Mouse (Mus musculus): ENCODE data around the gene Hcn3. TPM values are rescaled to one million over a fixed set of nuclear protein-coding genes. Genes with fewer than 3 reads are reported as not detected.

Gene Hcn3
- polyA plus RNA-seq, 1 experiment from 2014 or later: 0.77 TPM

DNA sequence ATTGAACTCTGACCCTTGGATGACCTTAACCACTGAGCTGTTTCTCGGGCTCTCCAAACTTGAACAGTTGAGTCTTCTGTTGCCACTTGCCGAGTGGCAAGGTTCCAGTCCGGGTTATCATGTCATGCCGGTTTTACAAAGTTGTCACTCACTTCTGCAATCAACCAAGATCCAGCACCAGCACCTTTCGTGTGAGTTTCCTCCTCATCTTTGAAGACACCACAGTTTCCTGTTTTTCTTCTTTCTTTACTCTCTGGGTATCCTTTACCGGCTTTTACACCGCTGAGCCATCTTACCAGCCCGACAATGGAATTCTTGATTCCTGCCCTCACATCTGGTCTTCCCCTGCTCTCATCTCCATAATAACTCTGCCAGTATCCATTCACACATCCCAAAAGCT, 30.4 kb upstream of the Hcn3 start:
- Histone ChIP-seq H3K27ac (no peak overlapping the region), H3K9me3 (no peaks in the 10 kb centered on the region), H3K36me3 (peaks cover 9% of the 10 kb centered on the region), H3K4me3 (no peak overlapping the region), H3K27me3 (ENCODE audit: insufficient read depth, poor library complexity, severe bottlenecking) (peaks cover 23% of the 10 kb centered on the region; the same call in 1 of the 2 replicates), H3K4me1 (peaks cover 27% of the 10 kb centered on the region)
- 73% methylated on average over 8 of the region's 8 CpGs for WGBS
- no peak for DNase-seq (ENCODE audit: low spot score)

DNA sequence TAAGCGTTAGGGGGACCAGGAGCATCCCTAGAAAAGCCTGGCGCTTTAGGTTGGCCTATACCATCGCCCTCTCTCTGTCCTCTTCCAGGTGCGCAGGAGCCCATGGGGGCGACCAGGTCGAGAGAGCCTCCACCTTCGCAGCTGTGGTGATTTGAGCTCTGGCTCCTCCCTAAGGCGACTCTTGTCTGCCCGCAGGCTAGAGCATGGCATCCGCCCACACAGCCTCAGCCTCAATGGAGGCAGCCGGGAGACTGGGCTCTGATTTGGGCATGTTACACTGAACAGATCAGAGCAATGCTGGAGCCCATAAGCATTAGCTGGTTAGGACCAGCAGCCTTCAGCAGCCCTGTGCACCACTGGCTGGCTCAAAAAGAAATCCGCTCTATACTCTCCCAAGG, 28.5 kb upstream of the Hcn3 start:
- Histone ChIP-seq H3K27me3 (ENCODE audit: insufficient read depth, poor library complexity, severe bottlenecking) (peaks cover 23% of the 10 kb centered on the region; the same call in 1 of the 2 replicates), H3K36me3 (peaks cover 9% of the 10 kb centered on the region), H3K4me3 (no peak overlapping the region), H3K4me1 (peaks cover 46% of the 10 kb centered on the region), H3K9me3 (no peaks in the 10 kb centered on the region), H3K27ac (no peak overlapping the region)
- 61% methylated on average over 12 of the region's 12 CpGs for WGBS
- no peak for DNase-seq (ENCODE audit: low spot score)

- H3K27me3 ChIP-seq (ENCODE audit: insufficient read depth, poor library complexity, severe bottlenecking): peaks cover 23% of the 10 kb centered on the region; the same call in 1 of the 2 replicates
- no peak for DNase-seq (ENCODE audit: low spot score)
- peaks cover 52% of the 10 kb centered on the region for H3K4me1 ChIP-seq
- 0 out of 2 replicates have a peak overlapping the region, but pooled peaks have one; percentile 2 for H3K27ac ChIP-seq
- H3K36me3 ChIP-seq: peaks cover 9% of the 10 kb centered on the region
- H3K9me3 ChIP-seq: no peaks in the 10 kb centered on the region
- no peak overlapping the region for H3K4me3 ChIP-seq
- WGBS: 70% methylated on average over 18 of the region's 18 CpGs
Observed at GRCm38 (mm10) chr3:89187690-89188477, 27.9 kb upstream of the Hcn3 start.

- DNase-seq (ENCODE audit: low spot score): no peak
- peaks cover 12% of the 10 kb centered on the region for H3K36me3 ChIP-seq
- H3K9me3 ChIP-seq: no peaks in the 10 kb centered on the region
- peak overlapping the region; percentile 2; the same call in 1 of the 2 replicates for H3K27ac ChIP-seq
- WGBS: 41% methylated on average over 23 of the region's 23 CpGs
- H3K4me3 ChIP-seq: peak overlapping the region; percentile 15; the same call in 1 of the 2 replicates
- H3K27me3 ChIP-seq (ENCODE audit: insufficient read depth, poor library complexity, severe bottlenecking): peaks cover 23% of the 10 kb centered on the region; the same call in 1 of the 2 replicates
- H3K4me1 ChIP-seq: peaks cover 57% of the 10 kb centered on the region
Observed at GRCm38 (mm10) chr3:89187197-89187596, 27.2 kb upstream of the Hcn3 start.

DNA sequence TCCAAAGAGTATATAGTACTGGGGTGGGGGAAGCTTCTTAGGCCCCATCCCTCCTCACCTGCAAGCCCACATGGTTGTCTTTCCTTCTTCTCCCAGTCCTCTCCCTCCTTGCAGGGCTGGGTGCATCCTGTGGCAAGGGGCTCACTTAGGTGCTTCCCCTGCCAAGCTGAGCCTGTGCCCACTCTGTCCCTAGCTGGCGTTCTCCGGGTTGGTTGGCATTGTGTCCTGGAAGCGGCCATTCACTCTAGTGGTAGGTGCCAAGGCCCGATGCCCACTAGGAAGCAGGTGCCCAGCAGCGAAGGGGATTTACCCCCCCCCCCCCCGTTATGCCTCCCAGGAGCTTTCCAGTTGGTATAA, 23.9 kb upstream of the Hcn3 start:
- H3K36me3 ChIP-seq: peaks cover 44% of the 10 kb centered on the region
- no peak for DNase-seq (ENCODE audit: low spot score)
- peaks cover 62% of the 10 kb centered on the region for H3K4me1 ChIP-seq
- no peaks in the 10 kb centered on the region for H3K9me3 ChIP-seq
- 70% methylated on average over 6 of the region's 6 CpGs for WGBS
- peaks cover 23% of the 10 kb centered on the region; the same call in 1 of the 2 replicates for H3K27me3 ChIP-seq (ENCODE audit: insufficient read depth, poor library complexity, severe bottlenecking)
- H3K4me3 ChIP-seq: peak overlapping the region; percentile 80
- peak overlapping the region; percentile 92 for H3K27ac ChIP-seq

DNA sequence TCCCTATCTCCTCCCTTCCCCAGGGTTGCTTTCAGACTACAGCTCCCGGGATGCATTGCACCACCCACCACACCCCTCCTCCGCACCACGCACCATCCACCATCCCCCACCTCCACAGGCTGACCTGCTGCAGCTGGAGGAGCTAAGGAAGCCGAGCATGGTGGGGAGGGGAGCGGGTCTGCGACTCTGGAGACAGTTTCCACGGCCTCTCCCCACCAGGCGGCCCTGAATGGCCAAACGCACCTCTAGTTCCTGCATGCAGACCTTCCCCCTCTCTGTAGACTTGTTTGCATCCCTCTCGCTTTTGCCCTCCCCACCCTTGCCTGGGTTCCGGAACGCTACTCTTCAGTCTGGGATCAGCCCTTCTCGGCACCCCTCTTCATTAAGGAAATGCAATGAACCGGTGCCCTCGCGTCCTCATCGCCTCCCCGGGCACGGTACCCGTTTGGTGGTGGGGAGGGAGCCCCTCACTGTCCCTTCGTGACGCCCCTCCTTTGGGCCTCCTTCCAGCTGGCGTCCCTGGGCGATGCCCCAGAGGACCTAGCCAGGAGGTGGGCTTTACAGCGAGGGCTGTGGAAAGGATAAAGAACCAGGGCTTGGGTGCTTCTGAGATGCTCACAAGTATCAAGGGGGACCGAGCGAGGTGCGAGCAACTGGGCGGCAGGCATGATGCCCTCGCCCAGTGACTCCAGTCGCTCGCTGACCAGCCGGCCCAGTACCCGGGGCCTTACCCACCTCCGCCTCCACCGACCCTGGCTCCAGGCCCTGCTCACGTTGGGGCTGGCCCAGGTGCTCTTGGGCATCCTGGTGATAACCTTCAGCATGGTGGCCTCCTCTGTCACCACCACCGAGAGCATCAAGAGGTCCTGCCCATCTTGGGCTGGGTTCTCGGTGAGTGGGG, 23.3 kb upstream of the Hcn3 start, which contains the start of gene Fam189b:
TSS of gene Fam189b (plus strand) at position 86 of the 901 bp plus-strand sequence.
- peaks cover 63% of the 10 kb centered on the region for H3K4me1 ChIP-seq
- peak within 1 kb of the TSS; percentile 92 for H3K27ac ChIP-seq
- H3K4me3 ChIP-seq: peak within 1 kb of the TSS; percentile 80
- H3K9me3 ChIP-seq: no peaks in the 10 kb centered on the region
- H3K27me3 ChIP-seq (ENCODE audit: insufficient read depth, poor library complexity, severe bottlenecking): peaks cover 17% of the 10 kb centered on the region; the same call in 1 of the 2 replicates
- DNase-seq (ENCODE audit: low spot score): peak; percentile 97
- WGBS: 6% methylated on average over 39 of the region's 39 CpGs
- H3K36me3 ChIP-seq: peaks cover 41% of the 10 kb centered on the region

- peak overlapping the region; percentile 80 for H3K4me3 ChIP-seq
- H3K27me3 ChIP-seq (ENCODE audit: insufficient read depth, poor library complexity, severe bottlenecking): peaks cover 10% of the 10 kb centered on the region; the same call in 1 of the 2 replicates
- DNase-seq (ENCODE audit: low spot score): no peak
- peaks cover 61% of the 10 kb centered on the region for H3K4me1 ChIP-seq
- no peaks in the 10 kb centered on the region for H3K9me3 ChIP-seq
- peaks cover 37% of the 10 kb centered on the region for H3K36me3 ChIP-seq
- 50% methylated on average over 7 of the region's 7 CpGs for WGBS
- peak overlapping the region; percentile 92; the same call in 1 of the 2 replicates for H3K27ac ChIP-seq
Observed at GRCm38 (mm10) chr3:89182531-89183057, 22.6 kb upstream of the Hcn3 start.

DNA sequence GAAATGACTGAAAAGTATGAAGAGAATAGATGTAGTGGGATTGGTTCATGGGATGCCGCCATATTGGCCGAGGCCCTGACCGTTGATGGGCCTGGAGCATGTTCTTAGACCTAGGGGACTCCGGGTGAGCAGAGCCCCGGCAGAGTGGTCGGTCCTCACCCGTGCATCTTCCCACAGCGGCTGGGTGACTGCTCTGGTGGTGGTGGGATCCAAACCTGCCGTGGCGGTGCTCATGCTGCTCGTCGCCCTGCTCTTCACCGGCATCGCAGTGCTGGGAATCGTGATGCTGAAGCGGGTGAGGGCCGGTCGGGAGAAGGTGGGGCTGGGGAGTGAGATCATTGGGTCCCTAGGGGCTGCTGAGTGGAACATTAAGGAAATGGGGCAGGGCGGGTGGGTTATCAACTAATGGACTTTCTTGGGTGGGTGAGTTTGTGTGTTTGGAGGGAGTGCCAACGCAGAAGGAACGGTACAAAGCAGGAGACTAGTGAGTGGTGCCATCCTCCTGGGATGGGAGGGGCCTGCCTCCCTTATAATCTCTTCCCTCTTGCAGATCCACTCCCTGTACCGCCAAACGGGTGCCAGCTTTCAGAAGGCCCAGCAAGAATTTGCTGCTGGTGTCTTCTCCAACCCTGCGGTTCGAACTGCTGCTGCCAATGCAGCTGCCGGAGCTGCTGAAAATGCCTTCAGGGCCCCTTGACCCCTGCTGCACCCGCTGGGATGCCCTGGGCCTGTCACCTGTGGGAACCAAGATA, 21.9 kb upstream of the Hcn3 start:
- Histone ChIP-seq H3K4me3 (no peak overlapping the region), H3K27me3 (ENCODE audit: insufficient read depth, poor library complexity, severe bottlenecking) (peaks cover 3% of the 10 kb centered on the region; the same call in 1 of the 2 replicates), H3K36me3 (peaks cover 37% of the 10 kb centered on the region), H3K27ac (no peak overlapping the region), H3K4me1 (peaks cover 54% of the 10 kb centered on the region), H3K9me3 (no peaks in the 10 kb centered on the region)
- WGBS: 90% methylated on average over 27 of the region's 27 CpGs
- DNase-seq (ENCODE audit: low spot score): no peak

GRCm38 (mm10) chr3:89179056-89179455, 19.1 kb upstream of the Hcn3 start:
- peaks cover 63% of the 10 kb centered on the region for H3K36me3 ChIP-seq
- WGBS: 93% methylated on average over 11 of the region's 11 CpGs
- 0 out of 2 replicates have a peak overlapping the region, but pooled peaks have one; percentile 81 for H3K4me3 ChIP-seq
- DNase-seq (ENCODE audit: low spot score): no peak
- 0 out of 2 replicates have a peak overlapping the region, but pooled peaks have one; percentile 42 for H3K27ac ChIP-seq
- no peaks in the 10 kb centered on the region for H3K27me3 ChIP-seq (ENCODE audit: insufficient read depth, poor library complexity, severe bottlenecking)
- peaks cover 32% of the 10 kb centered on the region for H3K4me1 ChIP-seq
- no peaks in the 10 kb centered on the region for H3K9me3 ChIP-seq

DNA sequence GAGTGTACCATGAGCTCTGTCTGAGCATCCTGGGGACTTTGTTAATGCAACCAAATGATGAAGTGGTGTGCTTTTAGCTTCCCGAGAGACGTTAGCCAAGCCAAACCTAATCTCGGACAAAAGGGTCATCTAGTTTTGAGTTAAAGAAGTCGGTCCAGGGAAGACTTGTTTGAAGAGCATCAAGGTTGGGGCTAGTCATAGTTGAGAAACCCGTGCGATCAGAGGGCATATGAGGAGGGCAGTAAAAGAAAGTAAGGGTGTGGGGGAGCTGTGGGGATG, 18.1 kb upstream of the Hcn3 start:
- WGBS: 8% methylated on average over 6 of the region's 6 CpGs
- H3K27me3 ChIP-seq (ENCODE audit: insufficient read depth, poor library complexity, severe bottlenecking): no peaks in the 10 kb centered on the region
- H3K9me3 ChIP-seq: no peaks in the 10 kb centered on the region
- H3K36me3 ChIP-seq: peaks cover 73% of the 10 kb centered on the region
- H3K27ac ChIP-seq: peak overlapping the region; percentile 89
- H3K4me3 ChIP-seq: peak overlapping the region; percentile 81
- DNase-seq (ENCODE audit: low spot score): no peak
- peaks cover 22% of the 10 kb centered on the region for H3K4me1 ChIP-seq

- under 1% methylated on average over 43 of the region's 43 CpGs for WGBS
- Histone ChIP-seq H3K9me3 (no peaks in the 10 kb centered on the region), H3K4me1 (peaks cover 17% of the 10 kb centered on the region), H3K36me3 (peaks cover 78% of the 10 kb centered on the region), H3K27ac (peak within 1 kb of the TSS; percentile 89), H3K27me3 (ENCODE audit: insufficient read depth, poor library complexity, severe bottlenecking) (no peaks in the 10 kb centered on the region), H3K4me3 (peak within 1 kb of the TSS; percentile 81)
- peak; percentile 98 for DNase-seq (ENCODE audit: low spot score)
Observed at GRCm38 (mm10) chr3:89177242-89178106, 17.5 kb upstream of the Hcn3 start, which contains the start of gene Scamp3. Scamp3 (plus strand) TSS chr3:89177473.

Data from heart, embryonic 10.5 days (tissue).